Mouse (Mus musculus) limb, embryonic 13.5 days (tissue): Measurements from ENCODE around the gene Lrrc3c. TPM values are rescaled to one million over a fixed set of nuclear protein-coding genes. Genes with fewer than 3 reads are reported as not detected.
A peak's percentile ranks its signal among the peaks of the same experiment; 100 is the strongest.

Experiments used
- ATAC-seq: fragments of 200-750 bp; cut with Nextera tagmentation; 2 replicates; pipeline ENCODE4 v1.8.0; 2017; ENCODE audit warnings: low read depth, moderate number of reproducible peaks, moderate TSS enrichment; ENCODE audit not compliant: low FRiP score
- H3K27ac ChIP-seq: fragments of 300-500 bp; sonication (generic); 2 replicates; pipeline ENCODE4 v1.5.1; 2015; ENCODE audit warnings: inconsistent platforms, mild to moderate bottlenecking, moderate library complexity
- H3K27me3 ChIP-seq: fragments of 300-500 bp; sonication (generic); 2 replicates; pipeline ENCODE4 v1.6.1; 2015; ENCODE audit warnings: mild to moderate bottlenecking, inconsistent platforms
- H3K36me3 ChIP-seq: fragments of 300-500 bp; sonication (generic); 2 replicates; pipeline ENCODE4 v1.6.1; 2015; ENCODE audit warnings: inconsistent platforms, mild to moderate bottlenecking, moderate library complexity
- H3K4me1 ChIP-seq: fragments of 300-500 bp; sonication (generic); 2 replicates; pipeline ENCODE4 v1.6.1; 2015; ENCODE audit warnings: inconsistent platforms
- H3K4me2 ChIP-seq: fragments of 300-500 bp; sonication (generic); replicated peaks from 2 replicates; pipeline ENCODE4 v1.6.1; 2015; ENCODE audit warnings: inconsistent platforms, mild to moderate bottlenecking, moderate library complexity
- H3K4me3 ChIP-seq: fragments of 300-500 bp; sonication (generic); 2 replicates; pipeline ENCODE4 v1.5.1; 2015; ENCODE audit warnings: moderate library complexity, mild to moderate bottlenecking, inconsistent platforms
- H3K9ac ChIP-seq: fragments of 300-500 bp; sonication (generic); 2 replicates; pipeline ENCODE4 v1.6.1; 2015; ENCODE audit warnings: mild to moderate bottlenecking, inconsistent platforms
- H3K9me3 ChIP-seq: fragments of 300-500 bp; sonication (generic); 2 replicates; pipeline ENCODE4 v1.6.1; 2016; ENCODE audit warnings: inconsistent platforms
- WGBS: fragments of 180-500 bp; shearing (Covaris S2); methylation state at CpG from one replicate; pipeline ENCODE4 v1.1.7; 2015; 5-methylcytosine and 5-hydroxymethylcytosine counted together
- polyA plus RNA-seq: library from polyadenylated mRNA; unstranded; fragments of >200 nt; fragmentation: Nextera tagmentation; extraction: Ambion mirVana; gene quantifications from 2 replicates; pipeline ENCODE4 v1.2.1, GENCODE M21; 2015

The Lrrc3c gene
- polyA plus RNA-seq, 1 experiment from 2014 or later = not detected

DNA sequence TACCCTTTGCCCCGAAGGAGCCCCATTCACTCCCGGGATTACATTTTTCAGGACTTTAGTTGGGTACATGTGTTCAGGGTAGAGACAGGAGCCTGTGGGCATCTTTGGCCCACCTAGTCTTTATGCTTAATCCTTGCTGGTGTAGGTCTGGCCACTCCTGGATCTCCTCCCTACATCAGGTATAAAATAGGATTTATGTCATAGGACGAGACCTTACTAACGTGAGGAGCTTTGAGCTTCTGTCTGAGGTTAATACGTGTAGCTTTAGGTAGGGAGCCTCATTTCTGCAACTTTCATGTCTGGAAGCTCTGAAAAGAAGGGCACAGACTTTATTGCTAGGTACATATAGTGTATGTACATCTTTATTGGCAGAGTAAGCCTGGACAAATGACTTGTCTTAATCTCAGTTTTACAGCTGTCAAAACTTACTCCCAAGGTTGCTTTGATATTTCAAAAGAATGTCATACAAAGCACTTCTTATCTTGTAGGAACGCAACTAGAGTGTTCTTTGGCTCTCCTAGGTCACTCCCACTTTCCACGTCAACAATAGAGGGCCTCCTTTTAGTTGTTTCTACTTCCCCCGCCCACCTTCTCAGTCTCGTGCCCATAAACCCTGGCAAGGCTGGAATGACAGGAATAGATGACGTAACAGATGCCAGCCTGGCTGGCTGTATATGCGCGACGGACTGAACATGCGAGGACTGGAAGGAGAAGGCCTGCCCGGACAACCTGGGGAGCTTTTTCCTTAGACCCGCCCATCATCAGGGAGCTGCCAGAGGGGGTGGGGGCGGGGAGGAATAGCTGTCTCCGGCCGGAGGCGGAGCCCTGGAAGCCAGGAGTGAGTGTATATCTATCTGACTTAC, 10.2 kb upstream of the Lrrc3c start:
- peak; percentile 52 for ATAC-seq
- Histone ChIP-seq H3K27ac (peak overlapping the region; percentile 73), H3K9me3 (no peaks in the 10 kb centered on the region), H3K9ac (peak overlapping the region; percentile 91), H3K27me3 (peaks cover 16% of the 10 kb centered on the region), H3K4me3 (peak overlapping the region; percentile 88), H3K4me1 (peaks cover 33% of the 10 kb centered on the region), H3K36me3 (peaks cover 14% of the 10 kb centered on the region), H3K4me2 (peak overlapping the region; percentile 91)
- 4% methylated on average over 20 of the region's 20 CpGs for WGBS

DNA sequence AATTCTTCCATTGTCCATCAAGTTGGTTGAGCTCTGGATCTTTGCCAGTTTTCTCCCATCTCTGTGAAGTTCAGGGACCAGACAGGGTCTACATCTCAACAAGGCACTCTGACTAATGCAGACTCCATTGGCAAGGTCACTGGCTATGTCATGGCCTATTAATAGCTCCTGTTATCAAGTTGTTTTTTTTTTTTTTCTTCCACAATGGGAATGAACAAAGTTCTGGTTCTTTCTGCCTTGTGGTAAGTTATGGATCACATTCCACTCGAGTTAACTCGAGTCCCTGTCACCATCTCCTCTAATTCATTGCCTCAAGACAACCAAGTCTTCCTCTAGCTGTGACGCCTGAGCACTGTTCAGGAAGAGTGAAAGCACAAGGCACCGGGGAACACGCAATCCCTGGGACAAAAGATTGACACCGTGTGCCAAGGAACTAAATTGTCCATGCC, 9.2 kb upstream of the Lrrc3c start:
- 65% methylated on average over 6 of the region's 6 CpGs for WGBS
- Histone ChIP-seq H3K9me3 (no peaks in the 10 kb centered on the region), H3K4me1 (peaks cover 33% of the 10 kb centered on the region), H3K27me3 (peaks cover 18% of the 10 kb centered on the region), H3K36me3 (peaks cover 6% of the 10 kb centered on the region; the same call in 1 of the 2 replicates), H3K4me2 (peak overlapping the region; percentile 91), H3K9ac (no peak overlapping the region), H3K4me3 (no peak overlapping the region), H3K27ac (no peak overlapping the region)
- no peak for ATAC-seq

DNA sequence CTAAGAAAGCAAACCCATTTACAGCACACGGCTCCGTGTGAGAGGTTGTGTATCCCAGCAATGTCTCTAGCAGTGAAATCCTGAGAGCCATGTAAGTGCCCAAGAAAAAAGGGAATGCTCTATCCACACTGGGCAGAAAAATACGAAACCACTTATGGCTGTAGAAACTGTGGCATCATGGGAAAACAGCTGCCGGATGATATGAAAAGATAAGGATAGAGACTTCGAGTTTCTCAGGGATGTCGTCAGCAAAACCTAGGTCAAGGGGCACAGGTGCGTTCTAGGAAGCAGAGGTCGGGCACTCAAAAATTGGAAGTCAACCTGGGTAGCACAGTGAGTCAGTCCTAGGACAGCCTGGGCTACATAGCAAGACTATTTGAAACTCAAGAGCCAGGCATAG, 8.8 kb upstream of the Lrrc3c start:
- WGBS = 84% methylated on average over 8 of the region's 8 CpGs
- ATAC-seq = no peak
- H3K27me3 ChIP-seq = peaks cover 21% of the 10 kb centered on the region
- H3K4me2 ChIP-seq = no peak overlapping the region
- no peak overlapping the region for H3K9ac ChIP-seq
- H3K9me3 ChIP-seq = no peaks in the 10 kb centered on the region
- H3K36me3 ChIP-seq = peaks cover 1% of the 10 kb centered on the region; the same call in 1 of the 2 replicates
- no peak overlapping the region for H3K27ac ChIP-seq
- peaks cover 33% of the 10 kb centered on the region for H3K4me1 ChIP-seq
- no peak overlapping the region for H3K4me3 ChIP-seq

DNA sequence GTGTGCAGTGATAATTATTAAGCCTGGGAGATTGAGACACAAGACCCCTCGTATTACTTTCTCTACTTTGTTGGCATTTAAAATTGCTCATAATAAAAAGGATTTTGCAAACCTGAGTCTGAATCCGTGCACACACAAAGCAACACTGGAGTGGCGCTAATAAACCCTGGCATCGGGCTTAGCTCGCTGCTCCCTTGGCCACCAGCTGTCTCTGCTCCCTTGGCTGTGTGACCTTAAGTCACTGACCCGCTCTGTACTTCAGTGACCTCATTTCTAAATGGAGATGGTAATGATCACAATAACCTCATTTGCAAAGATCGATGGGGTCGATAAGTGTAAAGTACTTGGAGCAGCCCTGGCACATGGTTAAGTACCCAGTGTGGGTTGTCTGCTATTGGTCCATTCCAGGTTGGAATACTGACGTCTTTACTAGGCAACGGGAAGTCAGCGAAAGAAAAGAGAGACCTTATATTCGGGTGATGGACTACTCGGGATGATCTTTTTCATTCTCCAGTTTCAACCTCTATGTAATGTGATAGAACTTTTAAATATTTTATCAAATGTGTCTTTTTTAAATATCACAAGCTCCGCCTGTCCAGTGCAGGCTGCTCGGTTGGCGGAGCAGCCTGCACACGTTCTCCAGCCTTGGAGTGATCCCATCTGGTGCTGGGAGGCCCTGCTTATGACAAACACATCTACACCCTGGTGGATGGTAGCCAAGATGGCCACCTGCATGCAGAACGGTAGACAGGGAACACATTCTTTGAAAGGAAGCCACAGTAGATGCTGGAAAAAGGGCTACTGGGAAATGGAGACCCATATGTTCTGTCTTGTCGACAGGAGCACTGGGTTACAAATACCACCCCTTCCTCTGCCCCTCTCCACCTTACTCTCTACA, 7.3 kb upstream of the Lrrc3c start:
- Histone ChIP-seq H3K36me3 (no peaks in the 10 kb centered on the region), H3K4me2 (no peak overlapping the region), H3K4me1 (peaks cover 19% of the 10 kb centered on the region), H3K9ac (no peak overlapping the region), H3K27ac (no peak overlapping the region), H3K4me3 (no peak overlapping the region), H3K9me3 (no peaks in the 10 kb centered on the region), H3K27me3 (peaks cover 25% of the 10 kb centered on the region)
- no peak for ATAC-seq
- 72% methylated on average over 19 of the region's 19 CpGs for WGBS

DNA sequence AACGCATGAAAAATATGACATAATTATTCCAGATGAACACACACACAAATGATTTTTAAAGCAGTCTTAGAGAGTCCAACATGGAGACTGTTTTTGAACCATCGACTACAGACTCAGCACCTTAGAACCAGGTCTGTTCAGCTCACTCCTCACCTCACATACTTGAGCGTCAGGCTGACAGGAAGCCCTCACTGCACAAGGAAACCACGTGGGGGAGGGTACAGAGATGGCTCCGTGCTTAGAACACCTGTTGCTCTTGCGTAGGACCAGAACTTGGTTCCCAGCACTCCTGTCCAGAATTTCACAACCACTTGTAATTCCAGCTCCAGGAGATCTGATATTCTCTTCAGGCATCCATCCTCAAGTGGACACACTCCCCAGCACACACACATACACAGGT, 3.1 kb upstream of the Lrrc3c start:
- peaks cover 49% of the 10 kb centered on the region for H3K27me3 ChIP-seq
- no peaks in the 10 kb centered on the region for H3K9me3 ChIP-seq
- H3K4me3 ChIP-seq = no peak overlapping the region
- WGBS = 75% methylated on average over 6 of the region's 6 CpGs
- no peak overlapping the region for H3K4me2 ChIP-seq
- no peaks in the 10 kb centered on the region for H3K36me3 ChIP-seq
- peaks cover 5% of the 10 kb centered on the region; the same call in 1 of the 2 replicates for H3K4me1 ChIP-seq
- no peak for ATAC-seq
- H3K27ac ChIP-seq = no peak overlapping the region
- H3K9ac ChIP-seq = no peak overlapping the region

DNA sequence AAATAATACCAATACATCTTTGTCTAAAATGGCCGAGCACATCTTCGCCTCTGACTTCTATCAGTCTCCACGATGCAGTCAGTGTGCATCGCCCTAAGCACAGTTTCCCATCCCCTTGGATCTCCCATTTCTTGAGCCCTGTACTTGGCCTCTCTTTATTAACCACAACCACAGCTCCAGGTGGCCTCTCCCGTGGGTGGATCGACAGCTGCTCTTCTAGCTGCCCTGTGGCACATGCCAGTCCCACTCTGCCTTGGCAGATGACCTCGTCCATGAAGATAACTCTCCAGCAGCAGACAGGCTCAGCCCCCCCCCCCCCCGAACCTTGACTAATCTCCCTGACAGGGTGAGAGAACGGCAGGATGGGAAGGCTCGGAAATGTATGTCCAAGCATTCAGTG, 2.6 kb upstream of the Lrrc3c start:
- Histone ChIP-seq H3K9me3 (no peaks in the 10 kb centered on the region), H3K36me3 (no peaks in the 10 kb centered on the region), H3K4me2 (no peak overlapping the region), H3K27ac (no peak overlapping the region), H3K4me1 (peaks cover 5% of the 10 kb centered on the region; the same call in 1 of the 2 replicates), H3K27me3 (peaks cover 53% of the 10 kb centered on the region), H3K4me3 (no peak overlapping the region), H3K9ac (no peak overlapping the region)
- ATAC-seq = no peak
- 78% methylated on average over 10 of the region's 10 CpGs for WGBS

DNA sequence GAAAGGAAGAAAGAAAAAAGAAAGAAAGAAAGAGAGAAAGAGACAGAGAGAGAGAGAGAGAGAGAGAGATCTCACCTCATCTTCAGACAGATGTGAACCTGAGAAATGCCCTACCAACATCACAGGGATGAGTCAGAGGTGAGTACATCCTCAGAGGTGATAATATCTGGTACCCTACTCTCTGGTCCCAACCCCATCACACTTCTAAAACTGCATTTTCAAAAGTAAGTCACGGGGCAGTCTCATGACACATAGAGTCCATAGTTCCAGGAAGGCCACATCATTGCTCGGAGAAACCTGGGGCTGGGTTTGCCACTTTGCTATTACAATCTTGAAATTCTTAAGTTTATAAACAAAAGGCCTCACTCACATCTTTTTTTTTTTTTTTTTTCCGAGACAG, 2.1 kb upstream of the Lrrc3c start:
- H3K27ac ChIP-seq = no peak overlapping the region
- no peak for ATAC-seq
- no peak overlapping the region for H3K9ac ChIP-seq
- H3K4me1 ChIP-seq = peaks cover 5% of the 10 kb centered on the region; the same call in 1 of the 2 replicates
- peaks cover 58% of the 10 kb centered on the region for H3K27me3 ChIP-seq
- H3K4me3 ChIP-seq = no peak overlapping the region
- H3K4me2 ChIP-seq = no peak overlapping the region
- WGBS = 72% methylated on average over 3 of the region's 3 CpGs
- H3K9me3 ChIP-seq = no peaks in the 10 kb centered on the region
- H3K36me3 ChIP-seq = no peaks in the 10 kb centered on the region

DNA sequence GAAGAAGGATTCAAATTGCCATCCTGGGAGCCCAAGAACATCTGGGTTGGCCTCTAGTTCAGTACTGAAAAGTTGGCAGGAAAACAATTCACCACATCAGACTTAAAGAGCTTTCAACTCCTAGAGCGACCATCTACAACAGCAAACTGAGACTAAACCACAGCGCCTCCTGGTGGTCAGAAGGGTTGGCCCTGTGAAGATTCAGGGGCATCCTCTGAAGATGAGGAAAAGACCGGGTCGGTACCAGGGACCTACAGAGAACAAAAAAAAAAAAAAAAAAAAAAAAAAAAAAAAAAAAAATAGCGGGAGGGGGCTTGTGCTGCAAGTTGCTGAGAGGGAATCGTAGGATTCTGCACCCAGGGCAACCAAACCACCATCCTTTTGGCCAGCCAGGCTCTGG, 728 bp upstream of the Lrrc3c start:
- no peaks in the 10 kb centered on the region for H3K36me3 ChIP-seq
- no peak overlapping the region for H3K4me2 ChIP-seq
- H3K9ac ChIP-seq = no peak overlapping the region
- no peak; the same call in 1 of the 2 replicates for ATAC-seq
- peaks cover 59% of the 10 kb centered on the region for H3K27me3 ChIP-seq
- WGBS = 40% methylated on average over 5 of the region's 6 CpGs
- no peaks in the 10 kb centered on the region for H3K9me3 ChIP-seq
- no peak overlapping the region for H3K4me3 ChIP-seq
- H3K27ac ChIP-seq = no peak overlapping the region
- peaks cover 11% of the 10 kb centered on the region for H3K4me1 ChIP-seq

DNA sequence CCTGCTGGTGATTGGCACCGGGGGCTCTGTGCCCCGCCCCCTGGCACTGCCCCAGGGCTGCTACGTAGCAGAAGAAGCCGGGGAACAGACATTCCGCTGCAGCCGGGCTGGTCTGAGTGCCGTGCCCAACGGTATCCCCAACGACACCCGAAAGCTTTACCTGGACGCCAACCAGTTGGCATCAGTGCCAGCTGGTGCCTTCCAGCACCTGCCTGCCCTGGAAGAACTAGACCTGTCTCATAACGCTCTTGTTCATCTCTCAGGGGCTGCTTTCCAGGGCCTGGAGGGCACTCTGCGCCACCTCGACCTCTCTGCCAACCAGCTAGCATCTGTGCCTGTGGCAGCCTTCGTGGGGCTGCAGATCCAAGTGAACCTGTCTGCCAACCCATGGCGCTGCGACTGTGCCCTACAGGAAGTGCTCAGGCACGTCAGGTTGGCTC, 780 bp downstream of the Lrrc3c start:
- H3K27me3 ChIP-seq = peaks cover 60% of the 10 kb centered on the region

DNA sequence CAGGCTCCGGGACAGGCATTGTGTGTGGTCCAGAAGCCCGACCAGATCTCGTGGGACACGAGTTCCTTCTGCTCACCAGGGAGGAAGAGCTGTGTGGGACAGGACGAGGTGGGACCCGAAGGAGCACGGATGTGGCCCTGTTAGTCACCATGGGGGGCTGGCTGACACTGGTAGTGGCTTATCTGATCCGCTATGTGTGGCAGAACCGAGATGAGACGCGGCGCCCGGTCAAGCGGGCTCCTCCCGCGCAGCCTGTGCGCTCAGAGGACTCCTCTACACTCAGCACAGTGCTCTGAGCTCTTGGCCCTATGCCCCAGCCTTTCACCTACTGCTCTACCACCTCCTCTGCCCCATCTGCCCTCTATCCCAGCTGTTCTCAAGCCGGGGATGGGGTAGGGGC, 1.2 kb downstream of the Lrrc3c start:
- Histone ChIP-seq H3K4me3 (no peak overlapping the region), H3K4me1 (peaks cover 11% of the 10 kb centered on the region), H3K9ac (no peak overlapping the region; the same call in none of the 2 replicates), H3K36me3 (no peaks in the 10 kb centered on the region), H3K27ac (no peak overlapping the region), H3K4me2 (no peak overlapping the region), H3K9me3 (no peaks in the 10 kb centered on the region), H3K27me3 (peaks cover 57% of the 10 kb centered on the region)
- WGBS = 35% methylated on average over 18 of the region's 18 CpGs
- no peak for ATAC-seq

More for the DNA sequence above, 780 bp downstream of the Lrrc3c start:
- Histone ChIP-seq H3K4me3 (no peak overlapping the region), H3K4me1 (peaks cover 11% of the 10 kb centered on the region), H3K4me2 (no peak overlapping the region), H3K9me3 (no peaks in the 10 kb centered on the region), H3K27ac (no peak overlapping the region), H3K9ac (no peak overlapping the region; the same call in 1 of the 2 replicates), H3K36me3 (no peaks in the 10 kb centered on the region)
- WGBS = 58% methylated on average over 18 of the region's 18 CpGs
- ATAC-seq = no peak

DNA sequence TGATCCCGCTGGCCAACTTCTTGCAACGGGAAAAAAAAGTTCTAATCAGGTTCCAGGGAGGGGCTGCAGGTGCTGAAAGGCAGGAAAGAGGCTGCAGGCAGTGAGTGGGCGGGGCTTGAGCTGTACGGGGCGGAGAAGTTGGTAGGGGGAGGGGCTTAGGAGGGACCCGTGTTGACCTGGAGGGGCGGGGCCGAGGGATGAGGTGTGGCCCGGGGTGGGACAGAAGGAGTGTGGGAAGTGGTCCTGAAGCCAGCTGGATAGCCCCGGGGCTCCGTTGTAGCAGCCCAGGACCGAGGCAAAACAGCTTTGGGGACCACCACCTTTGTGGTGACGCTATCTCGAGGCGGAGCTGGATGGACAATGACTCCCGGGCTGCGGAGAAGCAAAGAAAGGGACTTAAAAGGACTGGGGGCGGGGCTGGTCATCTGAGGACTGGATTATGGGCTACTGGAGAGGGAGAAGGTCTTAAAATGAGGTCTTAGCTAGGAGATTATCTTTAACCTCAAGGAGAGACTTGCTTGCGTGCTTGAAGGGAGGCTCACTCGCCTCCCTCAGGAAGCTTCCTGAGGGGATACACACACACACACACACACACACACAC, 4.1 kb downstream of the Lrrc3c start:
- Histone ChIP-seq H3K9ac (no peak overlapping the region), H3K27me3 (peaks cover 57% of the 10 kb centered on the region), H3K4me3 (peak overlapping the region; percentile 28), H3K36me3 (no peaks in the 10 kb centered on the region), H3K9me3 (no peaks in the 10 kb centered on the region), H3K27ac (no peak overlapping the region), H3K4me2 (peak overlapping the region; percentile 58), H3K4me1 (peaks cover 11% of the 10 kb centered on the region)
- no peak for ATAC-seq
- WGBS = 4% methylated on average over 20 of the region's 20 CpGs
